Mouse (Mus musculus) thymus, postnatal 36 days (tissue): Measurements from ENCODE around the gene Stxbp3.

Experiments used
- DNase-seq, 2 experiments: peaks; one replicate each; pipeline ENCODE4 v3.0.0; 2022; ENCODE audit warnings: mixed read lengths in 2 of 2

Stxbp3 gene

GRCm38 (mm10) chr3:108762597-108763111, 77.7 kb downstream of the Stxbp3 start:
- DNase-seq = no peak

- DNase-seq = no peak
Observed at GRCm38 (mm10) chr3:108759566-108760420, 80.5 kb downstream of the Stxbp3 start.

- DNase-seq = no peak
Observed at GRCm38 (mm10) chr3:108757570-108757969, 82.8 kb downstream of the Stxbp3 start.

- no peak for DNase-seq
Observed at GRCm38 (mm10) chr3:108756131-108756530, 84.2 kb downstream of the Stxbp3 start.

GRCm38 (mm10) chr3:108755542-108755941, 84.8 kb downstream of the Stxbp3 start:
- no peak for DNase-seq

- no peak for DNase-seq
Observed at GRCm38 (mm10) chr3:108754541-108754940, 85.8 kb downstream of the Stxbp3 start.

GRCm38 (mm10) chr3:108751691-108752090, 88.6 kb downstream of the Stxbp3 start:
- no peak for DNase-seq

GRCm38 (mm10) chr3:108751061-108751460, 89.3 kb downstream of the Stxbp3 start:
- no peak for DNase-seq

- no peak for DNase-seq
Observed at GRCm38 (mm10) chr3:108744060-108744459, 96.3 kb downstream of the Stxbp3 start.
